9 mouse cellular contexts compared by ENCODE assay signal in the genomic region with DNA sequence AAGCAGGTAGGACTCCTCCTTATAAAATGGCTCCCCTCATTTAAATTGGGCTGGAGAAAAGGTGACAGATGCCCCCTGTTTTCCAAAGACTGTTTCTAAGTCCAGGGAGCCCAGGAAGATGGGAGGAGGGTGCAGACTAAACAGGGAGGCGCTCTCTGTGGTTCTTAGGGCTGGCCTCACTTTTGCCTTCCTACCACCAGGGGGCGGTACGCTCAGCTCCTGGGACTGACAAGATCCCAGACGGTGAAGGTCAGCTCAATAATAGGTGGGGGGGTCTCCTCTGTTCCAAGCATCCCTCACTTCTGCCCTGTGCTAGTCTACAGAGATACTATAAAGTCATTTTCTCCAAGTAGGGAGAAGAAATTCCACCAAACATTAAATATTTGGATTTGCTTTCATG. TPM values are rescaled to one million over a fixed set of nuclear protein-coding genes. Genes with fewer than 3 reads are reported as not detected.
DNase-seq lines count a peak whose midpoint lies in the region; TF ChIP-seq lines count a peak whose summit lies in the region.
"Had no signal": no experiment of that assay in that cellular context is flagged by ENCODE, and none has a peak within 500 bp of the region (broad histone marks: within the 10 kb centered on the region; RNA-seq: fewer than 3 reads in every experiment).

No protein-coding gene starts in this region.

- 14% methylated on average over 4 of the region's 4 CpGs for WGBS in heart, adult 2 months

- intact Hi-C loops in heart, adult 2 months (cut with DNase I) = loop anchor here (10.0 kb wide), 1 partner anchor 259 kb away; no protein-coding TSS in a partner anchor
- intact Hi-C loops in heart, postnatal 25 days (cut with DNase I) = loop anchor here (10.0 kb wide), 1 partner anchor 259 kb away; no protein-coding TSS in a partner anchor

- no peaks in the 10 kb centered on the region for H3K79me2 ChIP-seq in heart, adult 2 months (replicated peaks; ENCODE audit: control insufficient read depth, insufficient read depth, low read length)

- TF ChIP-seq POLR2A in heart, adult 2 months (IDR thresholded peaks at IDR 0.05; ENCODE audit: insufficient read depth, low read depth, low read length) = no peak

- H3K4me3 ChIP-seq in heart, adult 2 months = no peak overlapping the region
- H3K4me3 ChIP-seq: limb, embryonic 12.5 days had no signal

- no peaks in the 10 kb centered on the region for H3K27me3 ChIP-seq in heart, adult 2 months (ENCODE audit: control insufficient read depth, insufficient read depth, low read length)

- DNase-seq in heart, adult 2 months = peak; percentile 30 to 65
- no peak for DNase-seq in heart, postnatal 25 days (ENCODE audit: low spot score)
- peak; percentile 58 for DNase-seq in A20 (ENCODE audit: low read depth, low spot score)
- peak; percentile 53 to 65 for DNase-seq in adrenal gland, adult 18-20 months (ENCODE audit: low spot score in 2 of 2)
- DNase-seq in embryo, embryonic 9.5 days (ENCODE audit: extremely low spot score) = peak; percentile 65
- DNase-seq in kidney, adult 8-10 months = peak; percentile 24 to 58
- DNase-seq in lung, postnatal 36 days = peak; percentile 70
- peak; percentile 44 to 84 for DNase-seq in spleen, postnatal 4 days (ENCODE audit: low spot score in 2 of 2)

- no peaks in the 10 kb centered on the region for H3K4me1 ChIP-seq in heart, adult 2 months (ENCODE audit: control insufficient read depth, insufficient read depth, low read length)

- no peak overlapping the region for H3K9ac ChIP-seq in heart, adult 2 months (ENCODE audit: low read depth, low read length)
- H3K9ac ChIP-seq: limb, embryonic 12.5 days had no signal

- no peaks in the 10 kb centered on the region for H3K36me3 ChIP-seq in heart, adult 2 months (ENCODE audit: control insufficient read depth, insufficient read depth, low read length)

- TF ChIP-seq EP300 in heart, adult 2 months (IDR thresholded peaks at IDR 0.05; ENCODE audit: insufficient read depth, low read depth, low read length) = no peak

- peak; percentile 92 for TF ChIP-seq CTCF in heart, adult 2 months (IDR thresholded peaks at IDR 0.05)

- no peak overlapping the region for H3K27ac ChIP-seq in heart, adult 2 months
- H3K27ac ChIP-seq: limb, embryonic 12.5 days had no signal

RNA-seq across cellular contexts. Expression of a gene that starts 10.5 kb away (rescaled TPM):
- total RNA-seq in heart, adult 2 months (2021) = not detected
- not detected in 2 replicates for polyA plus RNA-seq in heart, adult 2 months (2012; rRNA removed)
- not detected for total RNA-seq in heart, postnatal 25 days (2021)
- total RNA-seq in adrenal gland, adult 18-20 months (2021) = not detected

RNA-seq across cellular contexts. Expression of a gene that starts 25.8 kb away (rescaled TPM):
- total RNA-seq in heart, adult 2 months (2021) = not detected
- not detected in 2 replicates for polyA plus RNA-seq in heart, adult 2 months (2012; rRNA removed)
- not detected for total RNA-seq in heart, postnatal 25 days (2021)
- total RNA-seq in adrenal gland, adult 18-20 months (2021) = not detected
- polyA plus RNA-seq: limb, embryonic 12.5 days had no signal

RNA-seq across cellular contexts. Expression of a gene that starts 26.2 kb away (rescaled TPM):
- 10 to 100 TPM; 19.9 to 21.2 TPM for total RNA-seq in heart, adult 2 months (2021)
- 35.1 and 46.6 TPM in 2 replicates for polyA plus RNA-seq in heart, adult 2 months (2012; rRNA removed)
- 10 to 100 TPM; 18.8 to 21.9 TPM for total RNA-seq in heart, postnatal 25 days (2021)
- 10 to 100 TPM; 28.2 to 34.6 TPM for total RNA-seq in adrenal gland, adult 18-20 months (2021)

RNA-seq across cellular contexts. Expression of a gene that starts 50.4 kb away (rescaled TPM):
- not detected for total RNA-seq in heart, adult 2 months (2021)
- polyA plus RNA-seq in heart, adult 2 months (2012; rRNA removed) = 0.12 TPM in 1 of 2 replicates, not detected in the other
- not detected for total RNA-seq in heart, postnatal 25 days (2021)
- not detected for total RNA-seq in adrenal gland, adult 18-20 months (2021)
